Mouse (Mus musculus) MEL-GATA-1-ER (cell line): ENCODE data around the gene Adss.
"Not testable (repeated sequence)": the region's sequence is repeated elsewhere in the genome, so short reads cannot be mapped to it uniquely, and the experiment has no call there.

Experiments
- DNase-seq: peaks from one replicate; pipeline ENCODE4 v3.0.0-alpha.2; 2012; ENCODE audit warnings: low read depth; ENCODE audit errors: extremely low read depth

Gene Adss

GRCm38 (mm10) chr1:177796193-177796939 is at the start of gene Adss:
TSS of gene Adss (minus strand) at chr1:177796511.
- peak; percentile 90 for DNase-seq

DNA sequence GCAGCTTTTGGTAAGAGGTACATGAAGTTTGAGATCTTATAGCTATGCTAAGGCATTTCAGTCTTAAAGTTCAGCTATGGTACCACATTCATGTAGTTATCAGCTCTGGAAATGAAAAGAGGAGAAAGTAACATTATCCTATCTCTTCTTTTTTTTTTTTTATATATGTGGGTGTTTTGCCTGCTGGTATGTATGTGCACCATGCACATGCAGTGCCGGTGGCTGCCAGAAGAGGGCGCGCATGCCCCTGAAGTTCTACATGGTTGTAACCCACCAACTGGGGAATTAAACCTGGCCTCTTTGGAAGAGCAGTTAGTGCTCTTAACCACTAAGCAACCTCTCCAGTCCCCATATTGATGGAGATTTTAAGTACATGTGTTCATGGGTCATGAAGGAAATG is 49.5 kb upstream of the Adss start:
- peak; percentile 15 for DNase-seq

DNA sequence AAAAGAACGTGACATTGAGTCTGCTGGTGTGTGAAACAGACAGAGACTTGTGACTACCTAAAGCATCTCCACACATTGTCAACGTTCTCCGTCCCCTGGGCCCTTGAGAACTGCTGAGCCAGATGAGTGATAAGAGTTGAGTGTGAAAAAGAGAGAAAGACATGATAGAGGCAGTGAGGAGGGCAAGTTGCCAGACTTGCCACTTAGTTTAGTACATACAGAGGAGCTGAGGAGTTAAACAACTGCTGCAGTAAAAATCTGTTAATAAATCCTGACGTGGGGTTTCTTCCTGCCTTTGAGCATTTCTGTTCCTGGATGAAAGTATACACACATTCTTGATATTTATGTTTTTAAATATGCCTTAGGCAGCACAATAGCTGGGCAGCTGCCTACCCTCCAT is 31.5 kb upstream of the Adss start:
- DNase-seq = not testable (repeated sequence)

DNA sequence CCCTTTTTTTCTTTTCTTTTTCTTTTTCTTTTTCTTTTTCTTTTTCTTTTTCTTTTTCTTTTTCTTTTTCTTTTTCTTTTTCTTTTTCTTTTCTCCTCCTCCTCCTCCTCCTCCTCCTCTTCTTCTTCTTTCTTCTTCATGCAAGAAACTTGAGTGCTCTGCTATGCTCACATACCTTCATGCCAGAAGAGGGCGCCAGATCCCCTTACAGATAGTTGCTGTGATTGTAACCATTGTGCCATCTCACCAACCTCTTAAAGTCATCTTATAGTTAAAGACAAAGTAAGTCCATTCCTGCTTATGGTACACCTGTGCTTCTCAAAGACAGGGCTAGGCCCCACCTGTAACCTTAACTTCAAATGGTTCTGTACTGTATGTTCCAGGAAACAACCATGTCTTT is 10.5 kb upstream of the Adss start:
- DNase-seq = peak; percentile 26

DNA sequence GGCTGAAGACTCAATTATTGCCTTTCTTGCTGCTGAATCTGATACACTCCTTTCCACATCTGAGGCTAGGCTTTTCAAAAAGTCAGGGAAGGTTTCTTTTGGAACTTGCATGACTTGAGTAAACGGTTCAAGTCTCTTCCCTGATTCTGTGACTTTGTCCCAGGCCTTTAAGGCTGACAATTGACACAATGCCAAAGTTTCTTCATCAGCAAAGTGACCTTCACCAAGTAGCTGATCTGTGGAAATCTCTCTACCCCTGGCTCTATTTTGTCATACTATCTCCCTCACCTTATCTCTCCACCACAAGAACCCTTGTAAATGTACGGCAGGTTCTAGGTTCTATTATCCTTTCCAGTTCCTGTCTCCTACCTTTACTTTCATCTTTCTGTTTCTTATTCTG is 7.2 kb upstream of the Adss start:
- no peak for DNase-seq

- DNase-seq = peak; percentile 27
Observed at GRCm38 (mm10) chr1:177797151-177797755, 942 bp upstream of the Adss start.

DNA sequence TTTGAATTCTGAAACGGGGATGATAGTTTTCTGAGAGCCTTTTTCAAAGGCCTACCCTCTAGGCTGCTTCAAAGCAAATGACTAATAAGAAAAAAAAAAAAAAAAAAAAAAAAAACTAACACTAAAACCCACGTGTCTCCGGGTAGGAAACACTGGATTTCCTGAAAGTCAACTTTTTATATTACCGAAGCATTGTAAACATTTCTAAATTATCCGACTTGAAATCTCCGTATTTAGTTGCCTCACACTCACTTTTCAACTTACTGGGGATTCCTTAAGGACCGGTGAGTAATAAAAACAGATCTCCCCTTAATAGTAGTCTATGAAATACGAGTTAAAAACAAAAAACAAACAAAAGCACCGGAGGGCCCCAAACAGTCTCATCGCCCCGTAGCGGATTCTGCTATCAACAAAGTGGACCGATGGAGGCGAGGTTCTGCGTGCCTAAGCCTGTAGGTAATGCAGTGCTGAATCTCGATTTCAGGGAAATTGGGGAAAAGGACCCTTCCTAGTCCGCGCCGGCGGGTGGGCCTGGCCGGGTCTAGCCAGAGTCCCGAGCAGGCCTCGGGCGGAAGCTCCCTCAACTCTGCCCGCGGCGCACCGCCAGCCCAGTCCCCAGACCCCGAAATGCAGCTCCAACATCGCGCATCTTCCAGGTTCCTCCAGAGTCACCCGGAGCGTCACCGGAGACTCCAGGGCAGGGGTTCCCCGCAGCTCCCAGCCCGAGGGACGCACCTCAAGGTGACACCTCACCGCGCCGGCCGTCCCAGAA is 704 bp downstream of the Adss start:
- peak; percentile 25 for DNase-seq

DNA sequence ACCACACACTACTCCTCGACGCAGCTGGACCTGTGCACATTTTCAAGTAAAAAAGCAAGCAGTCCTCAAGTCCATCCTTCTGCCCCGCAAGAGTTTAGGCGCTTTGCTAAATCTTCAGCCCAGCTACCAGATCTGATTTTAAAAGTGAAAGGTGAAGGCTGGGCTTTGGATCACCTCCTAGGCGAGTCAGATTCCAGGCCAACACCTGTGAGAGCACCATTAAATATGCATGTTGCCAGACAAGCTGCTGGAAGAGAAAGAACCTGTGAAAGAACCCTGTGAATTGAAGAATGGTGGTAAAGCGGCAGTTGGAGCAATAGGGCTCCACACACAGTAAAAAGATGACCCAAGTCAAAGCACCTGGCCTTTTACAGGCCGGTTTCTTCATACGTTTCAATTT is 1.4 kb downstream of the Adss start:
- DNase-seq = no peak

DNA sequence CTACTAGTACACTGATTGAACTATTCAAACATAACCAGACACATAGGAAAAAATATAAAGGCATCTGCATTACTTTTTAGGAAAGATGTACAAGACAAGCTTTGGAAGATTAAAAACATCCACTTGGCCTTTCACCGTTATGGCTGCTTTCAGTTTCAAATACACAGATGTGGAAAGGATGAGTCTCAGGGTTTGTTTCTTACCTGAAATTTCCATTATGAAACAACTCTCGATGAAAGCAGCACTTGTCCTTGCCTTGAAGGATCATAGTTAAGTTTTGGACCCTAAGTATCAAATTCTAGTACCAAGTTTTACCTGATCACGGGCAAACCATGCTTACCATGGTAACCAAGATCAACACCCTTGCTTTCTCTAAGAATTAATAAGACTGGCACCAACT is 3.5 kb downstream of the Adss start:
- no peak for DNase-seq

GRCm38 (mm10) chr1:177777397-177777796 is 18.9 kb downstream of the Adss start:
- DNase-seq = no peak

- no peak for DNase-seq
Observed at GRCm38 (mm10) chr1:177768931-177769330, 27.4 kb downstream of the Adss start.

- no peak for DNase-seq
Observed at GRCm38 (mm10) chr1:177757249-177757648, 39.1 kb downstream of the Adss start.

- DNase-seq = no peak
Observed at GRCm38 (mm10) chr1:177753496-177753895, 42.8 kb downstream of the Adss start.

GRCm38 (mm10) chr1:177747869-177748540 is 48.3 kb downstream of the Adss start:
- no peak for DNase-seq

DNA sequence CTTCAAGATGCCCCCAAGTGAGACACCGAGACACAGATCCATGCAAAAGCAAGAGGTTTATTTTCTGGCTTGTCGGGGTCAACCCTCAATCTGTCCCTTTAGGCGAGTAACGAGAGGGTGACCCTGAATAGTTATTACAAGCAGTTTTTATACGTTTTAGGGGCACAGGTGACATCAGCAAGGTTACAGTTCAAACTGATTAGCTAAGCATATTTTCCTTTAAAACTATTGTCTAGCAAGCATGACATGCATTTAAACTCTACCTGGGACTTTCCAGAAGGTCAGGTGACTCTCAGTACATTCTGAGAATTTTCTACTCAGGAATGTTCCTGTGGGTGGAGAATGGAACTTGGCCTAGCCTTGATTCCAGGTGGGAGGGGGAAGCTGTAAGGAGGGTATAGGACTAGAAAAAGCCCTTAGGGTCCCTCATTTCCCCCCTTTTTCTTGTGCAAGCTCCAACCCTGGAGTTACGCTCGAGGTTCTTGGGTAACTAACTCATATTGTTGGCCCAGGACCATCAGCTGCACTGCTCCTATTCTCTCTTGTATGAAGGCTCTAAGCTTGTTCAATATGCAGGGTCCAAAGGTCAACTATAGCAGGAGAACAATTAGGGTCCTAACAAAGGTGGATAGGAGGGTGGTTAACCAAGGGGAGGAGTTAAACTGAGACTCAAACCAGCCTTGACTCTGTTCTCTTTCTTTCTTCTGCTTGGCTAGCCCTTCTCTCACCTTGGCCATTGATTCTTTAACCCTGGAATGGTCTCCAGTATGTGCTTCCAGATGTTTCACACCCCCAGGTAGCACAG is 51.6 kb downstream of the Adss start:
- no peak for DNase-seq

DNA sequence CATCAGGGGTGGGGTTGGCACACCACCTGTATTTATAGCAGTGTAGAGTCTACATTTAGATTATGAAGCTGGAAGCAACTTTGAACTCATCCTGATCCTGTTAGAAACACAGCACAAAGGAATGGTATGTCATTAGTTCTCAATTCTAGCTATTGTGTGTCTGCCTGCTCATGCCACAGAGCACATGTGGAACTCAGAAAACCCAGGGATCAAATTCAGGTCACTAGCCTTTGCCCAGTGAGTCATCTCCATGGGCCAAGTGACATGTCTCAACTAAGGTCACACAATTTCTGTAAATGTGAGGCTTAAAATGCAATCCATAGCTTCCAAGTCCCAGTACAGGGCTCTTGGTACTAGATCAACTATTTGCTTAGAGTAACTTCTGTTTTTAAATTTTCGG is 54.2 kb downstream of the Adss start:
- DNase-seq = no peak

DNA sequence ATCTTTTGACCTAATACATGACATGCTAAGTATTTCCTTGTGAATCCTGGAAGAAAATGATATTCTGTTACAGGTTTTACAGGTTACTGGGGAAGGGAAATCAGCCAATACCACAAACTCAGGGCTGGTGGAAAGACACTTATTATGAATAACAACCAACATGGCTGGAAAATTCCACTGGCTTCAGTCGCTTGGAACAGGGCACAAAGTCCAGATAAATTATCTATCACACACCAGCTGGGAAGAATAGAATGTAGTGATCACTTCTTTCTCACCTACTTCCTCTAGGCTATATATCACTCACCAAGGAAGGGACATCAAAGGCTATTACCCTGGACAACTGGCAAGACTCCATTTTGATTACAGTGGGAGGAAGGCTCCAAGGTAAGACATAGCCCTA is 55.6 kb downstream of the Adss start:
- DNase-seq = no peak

DNA sequence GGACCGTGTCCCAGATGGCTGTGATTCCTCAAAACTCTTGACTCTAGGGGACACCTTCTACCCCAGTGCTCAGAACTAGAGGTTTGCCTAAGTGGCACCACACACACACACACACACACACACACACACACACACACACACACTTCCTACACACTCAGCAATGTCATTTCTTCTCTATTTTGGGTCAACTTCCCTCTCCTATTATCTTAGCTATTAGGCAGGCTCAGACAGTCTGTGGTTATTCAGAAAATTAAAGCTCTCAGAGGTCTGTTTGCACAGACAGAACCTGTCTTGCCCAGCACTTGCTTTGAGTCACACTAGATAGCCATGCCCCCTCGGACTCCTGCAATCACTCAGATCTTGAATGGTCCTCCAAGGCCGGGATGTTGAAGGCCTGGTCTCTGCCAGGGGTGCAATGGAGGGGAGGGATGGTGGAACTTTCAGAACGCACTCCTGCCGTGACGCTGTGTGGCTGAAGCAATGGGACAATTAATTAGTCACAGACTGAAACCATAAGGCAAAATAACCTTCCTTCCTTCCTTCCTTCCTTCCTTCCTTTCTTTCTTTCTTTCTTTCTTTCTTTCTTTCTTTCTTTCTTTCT is 58.7 kb downstream of the Adss start:
- no peak for DNase-seq

DNA sequence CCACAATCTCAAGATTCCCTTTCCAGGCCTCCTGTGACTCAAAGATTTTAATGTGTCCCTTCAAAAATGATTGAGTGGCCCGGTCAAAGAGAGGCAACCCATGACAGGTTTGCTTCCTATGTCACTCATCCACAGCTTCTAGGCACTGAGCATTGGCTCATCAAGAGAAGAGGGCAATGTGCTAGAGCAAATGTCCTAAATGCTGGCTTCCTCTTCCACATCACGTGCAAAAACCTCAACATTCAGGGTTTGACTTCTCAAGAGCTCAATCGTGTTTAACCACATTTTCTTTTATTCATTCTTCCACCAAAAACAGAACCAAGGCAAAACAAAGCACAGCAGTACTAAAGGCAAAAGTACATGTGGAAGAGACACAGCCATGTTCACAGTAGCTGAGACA is 64.3 kb downstream of the Adss start:
- DNase-seq = no peak
